Mouse (Mus musculus): ENCODE measurements around the gene Garnl3.

DNA sequence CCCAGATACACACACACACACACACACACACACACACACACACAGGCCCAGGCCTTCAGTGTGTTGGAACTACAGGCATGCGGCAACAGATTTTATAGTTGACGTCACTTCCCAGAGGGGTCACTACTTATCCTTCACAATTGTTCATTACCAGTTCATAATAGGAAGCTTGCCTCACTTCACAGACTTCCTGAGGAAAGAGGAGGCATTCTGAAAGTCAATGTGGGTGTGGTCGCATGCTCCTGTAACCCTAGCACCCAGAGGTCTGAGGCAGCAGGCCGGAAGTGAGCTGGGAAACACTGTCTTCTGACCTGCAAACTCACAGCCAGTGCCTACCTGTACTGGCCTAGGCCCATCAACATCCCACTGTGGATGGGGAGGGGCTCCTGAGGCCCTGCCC lies 106.4 kb downstream of the Garnl3 start:
- no peak for TF ChIP-seq MAFK (IDR thresholded peaks at IDR 0.05; ENCODE audit: insufficient read depth, low read depth, low read length)
- TF ChIP-seq CHD2 (IDR thresholded peaks at IDR 0.05; ENCODE audit: low read depth, low read length), result no peak
- TF ChIP-seq ZNF384 (IDR thresholded peaks at IDR 0.05; ENCODE audit: low read depth, low read length), result no peak
- no peak for TF ChIP-seq HCFC1 (IDR thresholded peaks at IDR 0.05; ENCODE audit: borderline replicate concordance, insufficient read depth, low read length)

Measured in ES-E14 (cell line).